Mouse (Mus musculus): ENCODE results near the gene Hmg20b.

DNA sequence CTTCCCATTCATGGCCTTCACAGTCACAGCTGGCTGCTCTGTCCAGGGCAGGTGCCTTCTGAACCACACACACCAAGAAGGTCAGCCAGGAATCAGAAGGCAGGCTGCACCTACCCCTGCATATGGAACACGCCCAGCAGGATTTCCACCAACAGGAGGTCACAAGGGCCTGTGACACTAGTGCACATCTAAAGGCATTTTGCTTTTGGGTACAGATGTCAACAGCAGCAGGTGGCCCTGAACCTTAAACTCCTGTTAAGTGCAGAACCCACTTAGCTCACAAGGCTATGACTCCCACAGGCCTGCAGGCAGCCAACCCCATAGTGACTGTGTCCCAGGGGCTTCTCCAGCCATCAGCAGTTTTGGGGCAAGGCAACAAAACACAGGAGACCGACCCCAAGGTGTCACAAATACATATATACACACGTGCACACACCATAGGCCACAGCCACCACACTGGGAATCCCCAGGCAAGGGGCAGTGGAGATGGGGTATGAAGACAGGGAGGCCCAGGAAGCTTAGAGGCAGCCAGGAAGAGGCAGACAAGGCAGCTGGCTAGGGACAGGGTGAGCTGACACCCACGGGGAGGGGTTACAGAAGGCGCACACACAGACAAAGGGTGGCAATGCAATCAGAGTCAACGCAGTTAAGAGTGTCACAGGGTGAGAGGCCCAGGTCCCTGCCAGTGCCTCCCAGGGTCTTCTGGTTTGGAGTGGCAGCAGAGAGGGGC lies 16.4 kb upstream of the Hmg20b start:
- TF ChIP-seq CTCF (IDR thresholded peaks at IDR 0.05; ENCODE audit: low read depth, low read length) (no peak), POLR2A (IDR thresholded peaks at IDR 0.05; ENCODE audit: insufficient read depth, low read length) (no peak)

All from ES-Bruce4 (cell line).